Mouse (Mus musculus) liver, postnatal 0 days (tissue): ENCODE measurements around the gene Syce3. TPM values are rescaled to one million over a fixed set of nuclear protein-coding genes. Genes with fewer than 3 reads are reported as not detected.
A peak's percentile ranks its signal among the peaks of the same experiment; 100 is the strongest.

Experiments used
- ATAC-seq: fragments of 200-750 bp; cut with Nextera tagmentation; 2 replicates; pipeline ENCODE4 v1.8.0; 2017; ENCODE audit warnings: mild to moderate bottlenecking, moderate library complexity
- DNase-seq: peaks from one replicate; pipeline ENCODE4 v3.0.0-alpha.2; 2016
- H3K27ac ChIP-seq: fragments of 300-500 bp; sonication (generic); 2 replicates; pipeline ENCODE4 v1.5.1; 2014; ENCODE audit warnings: antibody characterized with exemption, moderate library complexity, mild to moderate bottlenecking, low read depth
- H3K27me3 ChIP-seq: fragments of 300-500 bp; sonication (generic); 2 replicates; pipeline ENCODE4 v1.6.1; 2014; ENCODE audit warnings: low read length, control low read depth, mixed read lengths; ENCODE audit not compliant: insufficient read depth
- H3K36me3 ChIP-seq: fragments of 300-500 bp; sonication (generic); replicated peaks from 2 replicates; pipeline ENCODE4 v1.6.1; 2014; ENCODE audit warnings: mild to moderate bottlenecking, control low read depth, low read length, moderate library complexity, mixed read lengths; ENCODE audit not compliant: insufficient read depth
- H3K4me1 ChIP-seq: fragments of 300-500 bp; sonication (generic); 2 replicates; pipeline ENCODE4 v1.6.1; 2014; ENCODE audit warnings: antibody characterized with exemption, mild to moderate bottlenecking, control low read depth; ENCODE audit not compliant: insufficient read depth
- H3K4me2 ChIP-seq: fragments of 300-500 bp; sonication (generic); 2 replicates; pipeline ENCODE4 v1.6.1; 2014; ENCODE audit warnings: low read depth, mild to moderate bottlenecking, low read length, moderate library complexity, mixed read lengths
- H3K4me3 ChIP-seq: fragments of 300-500 bp; sonication (generic); 2 replicates; pipeline ENCODE4 v1.5.1; 2014; ENCODE audit warnings: low read depth, low read length
- H3K9ac ChIP-seq: fragments of 300-500 bp; sonication (generic); replicated peaks from 2 replicates; pipeline ENCODE4 v1.6.1; 2014; ENCODE audit warnings: mild to moderate bottlenecking, moderate library complexity
- H3K9me3 ChIP-seq: fragments of 300-500 bp; sonication (generic); 2 replicates; pipeline ENCODE4 v1.6.1; 2016; ENCODE audit warnings: mild to moderate bottlenecking, control low read depth, low read length, mixed read lengths
- CTCF ChIP-seq: sonication (generic); IDR thresholded peaks from 2 replicates; pipeline ENCODE4 v1.5.1; 2016; ENCODE audit warnings: antibody characterized with exemption, low read depth
- EP300 ChIP-seq: IDR thresholded peaks from 2 replicates; pipeline ENCODE4 v1.6.1; 2016; ENCODE audit warnings: antibody characterized with exemption, low read depth, mild to moderate bottlenecking
- WGBS: fragments of 180-500 bp; shearing (Covaris S2); extraction: QIAGEN DNeasy Blood & Tissue Kit; methylation state at CpG from one replicate; pipeline ENCODE4 v1.1.7; 2014; ENCODE audit not compliant: insufficient replicate concordance; 5-methylcytosine and 5-hydroxymethylcytosine counted together
- polyA plus RNA-seq: library from polyadenylated mRNA; unstranded; fragments of >200 nt; fragmentation: Nextera tagmentation; extraction: Ambion mirVana; gene quantifications from 2 replicates; pipeline ENCODE4 v1.2.1, GENCODE M21; 2015

Gene Syce3
- not detected in 2 replicates for polyA plus RNA-seq

DNA sequence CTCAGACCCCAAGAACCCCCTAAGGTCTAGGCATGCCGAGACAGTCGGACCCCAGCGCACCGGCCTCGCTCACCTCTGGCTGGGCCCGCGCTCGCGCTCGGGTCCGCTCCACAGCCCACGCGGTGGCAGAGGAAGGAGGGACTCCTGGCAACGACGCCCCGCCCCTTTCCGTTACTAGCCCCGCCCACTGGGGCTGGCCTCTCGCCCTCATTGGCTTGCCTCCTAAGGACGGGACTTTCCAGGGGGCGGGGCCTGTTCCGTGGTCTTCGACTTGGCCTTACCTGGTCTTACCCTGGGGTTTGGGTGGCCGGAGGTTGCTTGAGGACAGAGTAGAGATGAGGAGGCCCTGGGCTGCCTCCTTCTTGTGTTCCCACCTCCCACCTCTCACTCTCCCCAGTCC is at the start of gene Syce3:
TSS of gene Syce3 (minus strand) at position 386 of the 400 bp plus-strand sequence.
- H3K4me3 ChIP-seq: no peak within 1 kb of the TSS
- ATAC-seq (no peak), DNase-seq (no peak)
- TF ChIP-seq CTCF: no peak
- no peak for TF ChIP-seq EP300
- H3K4me1 ChIP-seq: peaks cover under 1% of the 10 kb centered on the region; the same call in 1 of the 2 replicates
- no peaks in the 10 kb centered on the region for H3K27me3 ChIP-seq
- H3K9ac ChIP-seq: no peak within 1 kb of the TSS
- H3K27ac ChIP-seq: no peak within 1 kb of the TSS
- no peaks in the 10 kb centered on the region for H3K36me3 ChIP-seq
- peaks cover 5% of the 10 kb centered on the region; the same call in 1 of the 2 replicates for H3K9me3 ChIP-seq
- no peak within 1 kb of the TSS for H3K4me2 ChIP-seq
- WGBS: 83% methylated on average over 24 of the region's 24 CpGs

GRCm38 (mm10) chr15:89459821-89460220 is 49.5 kb upstream of the Syce3 start:
- Histone ChIP-seq H3K9me3 (no peaks in the 10 kb centered on the region), H3K4me1 (no peaks in the 10 kb centered on the region), H3K27ac (no peak overlapping the region), H3K36me3 (no peaks in the 10 kb centered on the region), H3K4me3 (no peak overlapping the region), H3K27me3 (peaks cover 10% of the 10 kb centered on the region; the same call in 1 of the 2 replicates), H3K4me2 (no peak overlapping the region), H3K9ac (no peak overlapping the region)
- no peak for TF ChIP-seq EP300
- no peak for TF ChIP-seq CTCF
- DNase-seq (no peak), ATAC-seq (no peak)
- 72% methylated on average over 7 of the region's 7 CpGs for whole genome bisulfite sequencing

- H3K4me3 ChIP-seq: no peak overlapping the region
- H3K36me3 ChIP-seq: no peaks in the 10 kb centered on the region
- H3K4me1 ChIP-seq: peaks cover 4% of the 10 kb centered on the region; the same call in 1 of the 2 replicates
- H3K27me3 ChIP-seq: peaks cover 19% of the 10 kb centered on the region
- no peak overlapping the region for H3K4me2 ChIP-seq
- no peak overlapping the region for H3K27ac ChIP-seq
- TF ChIP-seq EP300: no peak
- no peak for TF ChIP-seq CTCF
- no peak overlapping the region for H3K9ac ChIP-seq
- no peak for DNase-seq
- no peak for ATAC-seq
- H3K9me3 ChIP-seq: no peaks in the 10 kb centered on the region
- WGBS: 47% methylated on average over 15 of the region's 15 CpGs
Measured at GRCm38 (mm10) chr15:89458942-89459341, 48.6 kb upstream of the Syce3 start.

DNA sequence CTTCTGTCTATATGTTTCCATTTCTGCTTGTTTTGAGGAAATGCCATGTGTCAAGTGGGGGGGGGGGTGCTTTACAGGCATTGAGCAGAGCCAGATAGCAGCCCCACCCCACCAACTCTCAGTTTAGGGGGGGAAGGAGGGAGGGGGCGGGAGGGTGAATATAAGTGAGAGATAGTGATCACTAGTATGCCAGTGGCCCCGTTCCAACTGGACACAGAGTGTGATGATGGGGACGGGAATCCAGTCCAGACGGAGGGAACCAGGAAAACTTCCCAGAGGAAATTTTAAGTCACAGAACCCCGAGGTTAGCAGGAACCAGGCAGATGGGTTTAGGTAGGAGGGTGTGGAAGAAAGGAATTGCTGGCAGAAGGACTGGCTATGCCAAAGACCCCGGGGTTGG is 45.3 kb upstream of the Syce3 start:
- peaks cover 32% of the 10 kb centered on the region for H3K27me3 ChIP-seq
- no peak for TF ChIP-seq CTCF
- no peak for TF ChIP-seq EP300
- 52% methylated on average over 6 of the region's 6 CpGs for WGBS

DNA sequence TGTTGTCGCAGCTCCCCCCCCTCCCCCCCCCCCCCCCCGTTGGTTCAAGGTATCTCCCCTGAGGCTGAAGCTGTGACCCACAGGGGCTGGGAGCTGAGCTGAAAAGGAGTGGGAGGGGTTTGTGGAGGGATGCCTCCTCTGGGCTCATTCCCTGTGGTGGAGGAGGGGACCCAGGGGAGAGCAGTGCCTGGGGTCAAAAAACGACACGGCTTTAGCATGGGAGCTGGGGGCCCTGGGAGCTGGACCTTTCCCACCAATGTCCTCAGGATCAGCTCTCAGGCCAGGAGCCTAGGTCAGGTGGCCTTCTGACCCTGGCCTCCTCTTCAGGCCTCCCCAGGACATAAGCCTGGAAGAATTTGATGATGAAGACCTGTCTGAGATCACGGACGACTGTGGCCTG is 44.6 kb upstream of the Syce3 start:
- peaks cover 32% of the 10 kb centered on the region for H3K27me3 ChIP-seq
- 37% methylated on average over 4 of the region's 6 CpGs for WGBS
- H3K4me2 ChIP-seq: no peak overlapping the region

More for the DNA sequence above, 45.3 kb upstream of the Syce3 start:
- Histone ChIP-seq H3K9me3 (no peaks in the 10 kb centered on the region), H3K27ac (no peak overlapping the region), H3K4me2 (no peak overlapping the region), H3K4me3 (no peak overlapping the region), H3K36me3 (no peaks in the 10 kb centered on the region), H3K4me1 (peaks cover 7% of the 10 kb centered on the region), H3K9ac (no peak overlapping the region)
- DNase-seq: no peak
- no peak for ATAC-seq

DNA sequence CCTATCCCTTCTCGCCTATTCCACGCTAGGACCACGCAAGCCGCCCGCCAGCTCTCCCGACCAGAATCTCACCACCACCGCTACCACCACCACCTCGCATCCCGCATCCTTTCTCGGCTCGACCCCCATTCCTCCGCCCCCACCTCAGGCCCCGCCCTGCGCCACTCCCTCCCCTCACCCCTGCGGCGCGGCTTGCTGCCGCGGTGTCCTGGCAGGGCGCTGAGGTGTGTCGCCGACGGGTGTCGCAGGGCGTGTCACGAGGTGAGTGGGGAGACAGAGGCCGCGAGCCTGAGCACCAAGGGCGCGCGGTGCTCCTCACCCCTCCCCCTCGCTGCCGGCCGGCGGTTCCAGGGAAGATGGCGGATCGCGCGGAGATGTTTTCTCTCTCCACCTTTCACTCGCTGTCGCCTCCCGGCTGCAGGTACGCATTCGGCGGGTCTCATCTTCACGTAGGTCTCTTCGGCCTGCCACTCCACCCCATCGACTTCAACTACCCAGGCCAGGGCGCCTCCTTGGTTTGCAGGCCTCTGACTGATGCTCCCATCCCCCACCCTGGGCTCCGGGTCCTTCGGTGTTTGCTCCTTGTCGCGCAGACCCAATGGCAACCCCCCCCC is 43.7 kb upstream of the Syce3 start, which contains the start of gene Mapk8ip2:
TSS of gene Mapk8ip2 (plus strand) at position 49 of the 614 bp plus-strand sequence.
- Histone ChIP-seq H3K9me3 (no peaks in the 10 kb centered on the region), H3K27ac (no peak within 1 kb of the TSS), H3K27me3 (peaks cover 32% of the 10 kb centered on the region), H3K4me3 (peak within 1 kb of the TSS; percentile 21), H3K4me2 (peak within 1 kb of the TSS; percentile 63), H3K4me1 (peaks cover 7% of the 10 kb centered on the region), H3K9ac (no peak within 1 kb of the TSS), H3K36me3 (no peaks in the 10 kb centered on the region)
- DNase-seq: no peak
- ATAC-seq: no peak
- WGBS: 2% methylated on average over 46 of the region's 53 CpGs
- TF ChIP-seq CTCF: no peak
- no peak for TF ChIP-seq EP300

More for the DNA sequence above, 44.6 kb upstream of the Syce3 start:
- Histone ChIP-seq H3K9me3 (no peaks in the 10 kb centered on the region), H3K36me3 (no peaks in the 10 kb centered on the region), H3K9ac (no peak overlapping the region), H3K27ac (no peak overlapping the region), H3K4me1 (peaks cover 7% of the 10 kb centered on the region), H3K4me3 (no peak overlapping the region)
- ATAC-seq: no peak
- TF ChIP-seq CTCF: no peak
- TF ChIP-seq EP300: no peak
- no peak for DNase-seq
